Mouse (Mus musculus) v-Abl transformed pro-B cells (cell line): Measurements from ENCODE around the gene Gm20696.

ENCODE experiments used
- in situ Hi-C, 2 experiments: fragments of 400-800 bp; cut with MboI; formaldehyde crosslinking; loops; one replicate each; pipeline ENCODE4 v1.15.1; 2025; ENCODE audit not compliant: unreplicated experiment in 2 of 2

The Gm20696 gene

GRCm38 (mm10) chr6:99220472-99220871 lies 446.1 kb downstream of the Gm20696 start:
- in situ Hi-C loops = no loop called here

GRCm38 (mm10) chr6:99217846-99218245 lies 448.8 kb downstream of the Gm20696 start:
- in situ Hi-C loops = no loop called here

- in situ Hi-C loops = no loop called here
These were observed 449.4 kb downstream of the Gm20696 start for GRCm38 (mm10) chr6:99217155-99217554.

- in situ Hi-C loops = no loop called here
These were observed 454.1 kb downstream of the Gm20696 start for GRCm38 (mm10) chr6:99212461-99212860.

- in situ Hi-C loops = no loop called here
These were observed 454.8 kb downstream of the Gm20696 start for GRCm38 (mm10) chr6:99211663-99212333.

GRCm38 (mm10) chr6:99210161-99210560 lies 456.4 kb downstream of the Gm20696 start:
- in situ Hi-C loops = no loop called here
